Mouse (Mus musculus): ENCODE measurements around the gene Olfr517.

Gene Olfr517

DNA sequence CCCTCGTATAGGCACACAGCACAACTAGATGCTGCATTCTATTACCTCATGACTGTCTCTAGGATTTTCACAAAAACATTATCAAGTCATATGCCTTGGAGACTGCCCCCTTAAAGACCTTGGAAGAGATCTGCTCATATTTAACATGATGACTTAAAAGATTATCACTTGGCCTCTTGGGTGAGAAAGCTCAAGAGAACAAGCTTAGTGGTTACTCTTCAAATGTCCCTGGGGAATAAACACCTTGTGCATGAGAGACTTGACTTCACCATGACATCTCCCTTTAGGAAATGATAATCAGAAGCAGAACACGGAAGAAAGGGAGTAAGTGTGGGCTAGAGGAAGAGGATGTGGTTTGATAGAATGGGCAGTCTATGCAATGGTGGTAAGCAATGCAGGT lies at the start of gene Olfr517:
Gene Olfr517, minus strand, starts transcription at position 101 of the 400 bp plus-strand sequence.
- no peak for DNase-seq (ENCODE audit: inconsistent age in 2 of 2, low spot score in 1 of 2)

DNA sequence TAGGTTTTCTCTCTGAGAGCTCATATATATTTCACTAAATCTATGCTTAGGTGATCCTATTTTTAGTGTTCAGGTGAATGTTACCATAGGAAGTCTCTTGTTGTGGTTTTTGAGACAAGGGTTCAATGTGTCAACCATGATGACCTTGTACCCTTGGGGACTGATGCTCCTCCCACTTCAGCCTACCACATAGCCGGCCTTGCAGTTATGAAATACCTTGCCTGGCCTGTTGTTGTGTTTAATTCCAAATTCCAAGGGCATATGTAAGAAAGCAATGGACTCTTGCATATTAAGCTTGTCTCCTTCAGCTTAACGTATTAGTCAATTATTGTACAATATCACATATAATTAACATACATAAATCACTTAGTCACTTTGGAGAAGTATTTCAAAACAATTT lies 31.8 kb upstream of the Olfr517 start:
- no peak for DNase-seq (ENCODE audit: inconsistent age in 2 of 2, low spot score in 1 of 2)

DNA sequence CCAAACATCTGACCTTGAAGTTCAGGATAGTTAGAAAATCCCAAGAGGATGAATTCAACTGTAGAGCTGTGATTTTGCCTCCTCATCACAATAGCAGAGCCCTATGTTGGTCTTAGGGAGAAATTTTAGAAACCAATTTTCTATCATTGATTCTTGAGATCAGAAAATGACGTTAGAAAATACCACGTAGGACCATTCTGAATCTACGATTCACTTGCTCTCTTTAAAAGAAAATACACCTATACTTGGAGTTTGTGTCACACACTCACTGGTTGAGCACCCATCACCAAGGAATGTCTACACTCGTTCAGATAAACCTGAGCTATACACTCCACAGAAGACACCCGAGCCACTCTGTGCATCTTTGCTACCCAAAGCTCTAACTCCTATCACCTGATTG lies 22.1 kb upstream of the Olfr517 start, which contains the start of gene Olfr519:
Gene Olfr519, minus strand, starts transcription at position 101 of the 400 bp plus-strand sequence.
- DNase-seq (ENCODE audit: inconsistent age in 2 of 2, low spot score in 1 of 2), result no peak

DNA sequence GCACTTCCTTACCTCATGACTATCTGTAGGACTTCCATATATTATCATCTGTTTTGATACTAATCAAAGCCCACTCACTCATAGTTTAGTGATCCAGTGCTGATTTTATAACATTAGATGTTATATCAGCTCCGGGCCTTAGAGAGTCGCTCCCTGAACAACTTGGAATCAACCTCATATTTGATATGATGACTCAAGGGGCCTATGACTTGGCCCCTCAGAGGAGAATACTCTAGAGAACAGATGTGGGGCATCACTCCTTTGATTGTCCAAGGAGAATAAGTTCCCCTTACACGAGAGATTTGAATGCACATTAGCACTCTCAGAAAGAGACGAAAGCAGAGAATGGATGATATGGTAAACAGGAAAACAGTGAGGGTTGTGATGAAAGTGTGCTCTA lies 12.7 kb upstream of the Olfr517 start, which contains the start of gene Olfr518:
Gene Olfr518, minus strand, starts transcription at position 101 of the 400 bp plus-strand sequence.
- DNase-seq (ENCODE audit: inconsistent age in 2 of 2, low spot score in 1 of 2), result no peak

DNA sequence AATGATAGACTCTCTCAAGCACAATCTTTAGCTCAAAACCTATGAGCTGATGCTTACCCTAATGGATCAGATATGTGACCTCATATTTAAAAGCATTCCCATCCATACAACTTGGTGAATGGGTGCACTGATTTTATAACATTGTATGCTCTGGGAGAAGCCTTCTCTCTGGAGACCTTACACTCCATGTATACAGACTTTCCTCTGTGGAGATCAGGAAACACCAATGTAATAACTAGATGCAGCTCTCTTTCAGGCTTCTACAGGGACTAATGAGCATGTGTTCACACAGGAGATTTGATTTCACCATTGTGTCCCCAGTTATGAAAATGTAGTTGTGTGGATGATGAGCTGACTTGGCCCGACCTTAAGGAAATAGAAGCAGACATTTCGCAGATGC lies 21.8 kb downstream of the Olfr517 start, which contains the start of gene Olfr516:
Gene Olfr516, minus strand, starts transcription at position 101 of the 400 bp plus-strand sequence.
- no peak for DNase-seq (ENCODE audit: inconsistent age in 2 of 2, low spot score in 1 of 2)

DNA sequence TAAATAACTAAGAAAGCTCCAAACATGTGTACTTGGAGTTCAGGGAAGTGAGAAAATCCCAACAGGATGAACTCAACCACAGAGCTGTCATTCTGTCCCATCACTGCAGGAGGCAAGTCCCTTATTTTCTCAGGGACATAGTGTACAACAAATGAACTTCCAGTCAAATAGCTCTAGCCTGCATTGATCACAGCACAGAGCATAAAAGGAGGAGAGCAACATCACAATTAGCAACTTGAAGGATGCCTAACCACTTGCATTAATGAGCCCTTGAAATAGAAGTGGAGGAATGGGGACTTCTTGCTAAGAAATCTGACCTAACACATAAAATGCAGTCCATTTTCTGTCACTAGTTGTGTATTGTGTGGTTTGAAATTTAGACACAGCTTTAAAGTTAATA lies 46.3 kb downstream of the Olfr517 start, which contains the start of gene Olfr514:
Gene Olfr514, minus strand, starts transcription at position 101 of the 400 bp plus-strand sequence.
- no peak for DNase-seq (ENCODE audit: inconsistent age in 2 of 2, low spot score in 1 of 2)
